Mouse (Mus musculus) small intestine, adult 2 months (tissue): ENCODE data around the gene Abca4.

Experiments
- CTCF ChIP-seq: fragments of 200-500 bp; IDR thresholded peaks from 2 replicates; pipeline ENCODE4 v1.5.1; 2012; ENCODE audit warnings: low read depth, mild to moderate bottlenecking, control low read depth, inconsistent platforms, low read length, moderate library complexity, mixed read lengths; ENCODE audit not compliant: insufficient replicate concordance, insufficient read length; ENCODE audit errors: extremely low read depth
- POLR2A ChIP-seq: fragments of 200-500 bp; IDR thresholded peaks from 2 replicates; pipeline ENCODE4 v1.6.1; 2012; ENCODE audit warnings: low read depth, mild to moderate bottlenecking, control low read depth, inconsistent platforms, low read length, moderate library complexity

- TF ChIP-seq POLR2A (no peak), CTCF (no peak)
Measured at GRCm38 (mm10) chr3:122186975-122187374, 142.7 kb downstream of the Abca4 start.
